ENCODE assay signal across 32 mouse cellular contexts in genomic region chr5:31012737-31013136, GRCm38 (mm10). TPM values are rescaled to one million over a fixed set of nuclear protein-coding genes. Genes with fewer than 3 reads are reported as not detected.
DNase-seq lines count a peak whose midpoint lies in the region; ATAC-seq and TF ChIP-seq lines count a peak whose summit lies in the region.
"Had no signal": no experiment of that assay in that cellular context is flagged by ENCODE, and none has a peak within 500 bp of the region (broad histone marks: within the 10 kb centered on the region; RNA-seq: fewer than 3 reads in every experiment).

No protein-coding gene starts in this region.

- H3K36me3 ChIP-seq in thymus, adult 2 months (ENCODE audit: control insufficient read depth, insufficient read depth, low read length), result no peaks in the 10 kb centered on the region
- H3K36me3 ChIP-seq: embryonic facial prominence, embryonic 10.5 days; embryonic facial prominence, embryonic 15.5 days; forebrain, embryonic 12.5 days; heart, embryonic 10.5 days; heart, embryonic 15.5 days; limb, embryonic 12.5 days; liver, embryonic 15.5 days; midbrain, embryonic 10.5 days; midbrain, embryonic 15.5 days; neural tube, embryonic 12.5 days had no signal

- 22% methylated on average over 3 of the region's 3 CpGs for WGBS in thymus, adult 2 months

- DNase-seq in induced T-regulatory cell, adult 2 months (ENCODE audit: low read depth), result peak; percentile 80
- peak; percentile 58 for DNase-seq in thymus, adult 2 months
- DNase-seq in thymus, postnatal 36 days, result peak; percentile 29 to 54
- no peak for DNase-seq in right cerebral cortex, postnatal 4 days
- no peak for DNase-seq in spleen, postnatal 36 days (ENCODE audit: low spot score in 2 of 2)
- DNase-seq in adrenal gland, postnatal 14 days, result no peak
- DNase-seq: adrenal gland, postnatal 36 days; cerebellum, adult 2 months; cerebellum, postnatal 25 days; forebrain, postnatal 0 days; gastrocnemius, postnatal 14 days; heart, adult 11 months; kidney, adult 9 months; lung, embryonic 14.5 days; lung, postnatal 14 days had no signal

- peaks cover 5% of the 10 kb centered on the region for H3K4me1 ChIP-seq in thymus, adult 2 months (replicated peaks; ENCODE audit: control insufficient read depth, insufficient read depth, low read length)
- H3K4me1 ChIP-seq: embryonic facial prominence, embryonic 10.5 days; embryonic facial prominence, embryonic 15.5 days; forebrain, embryonic 12.5 days; limb, embryonic 12.5 days; liver, embryonic 15.5 days; midbrain, embryonic 10.5 days; midbrain, embryonic 15.5 days; neural tube, embryonic 12.5 days had no signal

- H3K27me3 ChIP-seq in thymus, adult 2 months (ENCODE audit: control insufficient read depth, insufficient read depth, low read length), result no peaks in the 10 kb centered on the region
- H3K27me3 ChIP-seq: embryonic facial prominence, embryonic 15.5 days; forebrain, embryonic 12.5 days; heart, embryonic 15.5 days; limb, embryonic 12.5 days; liver, embryonic 15.5 days; midbrain, embryonic 15.5 days; neural tube, embryonic 12.5 days; Patski had no signal

- TF ChIP-seq POLR2A in thymus, adult 2 months (IDR thresholded peaks at IDR 0.05; ENCODE audit: control insufficient read depth, extremely low read depth, insufficient read depth, low read length, poor library complexity), result no peak

- H3K27ac ChIP-seq in thymus, adult 2 months (ENCODE audit: control insufficient read depth, insufficient read depth, low read length), result peak overlapping the region; percentile 73
- H3K27ac ChIP-seq: embryonic facial prominence, embryonic 10.5 days; embryonic facial prominence, embryonic 15.5 days; forebrain, embryonic 12.5 days; heart, embryonic 10.5 days; heart, embryonic 15.5 days; limb, embryonic 12.5 days; liver, embryonic 15.5 days; midbrain, embryonic 10.5 days; midbrain, embryonic 15.5 days; neural tube, embryonic 12.5 days had no signal

- H3K4me3 ChIP-seq in thymus, adult 2 months (ENCODE audit: control insufficient read depth, insufficient read depth, low read length), result no peak overlapping the region
- H3K4me3 ChIP-seq: embryonic facial prominence, embryonic 10.5 days; embryonic facial prominence, embryonic 15.5 days; forebrain, embryonic 12.5 days; heart, embryonic 10.5 days; heart, embryonic 15.5 days; limb, embryonic 12.5 days; liver, embryonic 15.5 days; midbrain, embryonic 10.5 days; midbrain, embryonic 15.5 days; neural tube, embryonic 12.5 days had no signal

- TF ChIP-seq CTCF in thymus, adult 2 months (IDR thresholded peaks at IDR 0.05; ENCODE audit: borderline replicate concordance, control insufficient read depth, extremely low read depth, insufficient read depth, low read length, poor library complexity), result no peak

- ATAC-seq in CD4-positive, CD25-positive, alpha-beta regulatory T cell, adult 4 months, result peak; percentile 100
- ATAC-seq: forebrain, postnatal 0 days; hindbrain, embryonic 16.5 days; intestine, embryonic 16.5 days; midbrain, embryonic 15.5 days; Patski had no signal

RNA-seq across cellular contexts. Expression of gene Atraid, which starts 35.4 kb away (rescaled TPM):
- 10 to 100 TPM; 80.7 to 89.3 TPM for polyA plus RNA-seq in CD4-positive, CD25-positive, alpha-beta regulatory T cell, adult 4 months (2017; shearing (Covaris generic))
- 52.0 and 67.0 TPM in 2 replicates for polyA plus RNA-seq in thymus, adult 2 months (2012; rRNA removed)
- 116 and 121 TPM in 2 replicates for total RNA-seq in adrenal gland, postnatal 14 days (2021)

RNA-seq across cellular contexts. Expression of gene Slc5a6, which starts 36.0 kb away (rescaled TPM):
- 1 to 10 TPM; 6.5 to 7.9 TPM for polyA plus RNA-seq in CD4-positive, CD25-positive, alpha-beta regulatory T cell, adult 4 months (2017; shearing (Covaris generic))
- polyA plus RNA-seq in thymus, adult 2 months (2012; rRNA removed), result 35.1 and 37.3 TPM in 2 replicates
- 19.7 and 24.0 TPM in 2 replicates for total RNA-seq in adrenal gland, postnatal 14 days (2021)

RNA-seq across cellular contexts. Expression of gene Cad, which starts 41.8 kb away (rescaled TPM):
- 10 to 100 TPM in 1 of 2 experiments, 1 to 10 TPM in 1; 7.7 to 14.0 TPM for polyA plus RNA-seq in CD4-positive, CD25-positive, alpha-beta regulatory T cell, adult 4 months (2017; shearing (Covaris generic))
- 59.8 and 80.9 TPM in 2 replicates for polyA plus RNA-seq in thymus, adult 2 months (2012; rRNA removed)
- total RNA-seq in adrenal gland, postnatal 14 days (2021), result 31.0 and 37.3 TPM in 2 replicates

RNA-seq across cellular contexts. Expression of gene Tcf23, which starts 44.3 kb away (rescaled TPM):
- not detected for polyA plus RNA-seq in CD4-positive, CD25-positive, alpha-beta regulatory T cell, adult 4 months (2017; shearing (Covaris generic))
- polyA plus RNA-seq in thymus, adult 2 months (2012; rRNA removed), result 0.06 and 0.18 TPM in 2 replicates
- 1.1 and 1.2 TPM in 2 replicates for total RNA-seq in adrenal gland, postnatal 14 days (2021)
- total RNA-seq: forebrain, postnatal 0 days; megakaryocyte progenitor cell, adult 5-6 weeks had no signal
- polyA plus RNA-seq: brain, embryonic 14.5 days; embryonic facial prominence, embryonic 10.5 days; forebrain, embryonic 12.5 days; forebrain, postnatal 0 days; hindbrain, embryonic 11.5 days; hindbrain, embryonic 16.5 days; limb, embryonic 12.5 days; neural tube, embryonic 12.5 days; Patski had no signal

RNA-seq across cellular contexts. Expression of gene Preb, which starts 52.6 kb away (rescaled TPM):
- 100 to 1,000 TPM in 1 of 2 experiments, 10 to 100 TPM in 1; 83.6 to 112 TPM for polyA plus RNA-seq in CD4-positive, CD25-positive, alpha-beta regulatory T cell, adult 4 months (2017; shearing (Covaris generic))
- polyA plus RNA-seq in thymus, adult 2 months (2012; rRNA removed), result 401 and 419 TPM in 2 replicates
- 117 and 128 TPM in 2 replicates for total RNA-seq in adrenal gland, postnatal 14 days (2021)

Comparison
In these comparisons a context has a peak if more than half of its experiments do, and no peak if none do; other contexts are left out.
1. DNase-seq: peak in induced T-regulatory cell, adult 2 months (single experiment), thymus, adult 2 months (single experiment) and thymus, postnatal 36 days (2 of 2); none in right cerebral cortex, postnatal 4 days (single experiment), spleen, postnatal 36 days (0 of 2) and adrenal gland, postnatal 14 days (single experiment).